Mouse (Mus musculus): ENCODE data around the gene Chd9.

The Chd9 gene

GRCm38 (mm10) chr8:90837440-90837839 is 9.3 kb downstream of the Chd9 start:
- DNase-seq (ENCODE audit: low spot score in 2 of 2), result no peak

- no peak for DNase-seq (ENCODE audit: low spot score in 2 of 2)
Observed at GRCm38 (mm10) chr8:90839725-90840714, 11.9 kb downstream of the Chd9 start.

- no peak for DNase-seq (ENCODE audit: low spot score in 2 of 2)
Observed at GRCm38 (mm10) chr8:90841321-90841720, 13.2 kb downstream of the Chd9 start.

GRCm38 (mm10) chr8:90843127-90843526 is 15.0 kb downstream of the Chd9 start:
- no peak for DNase-seq (ENCODE audit: low spot score in 2 of 2)

GRCm38 (mm10) chr8:90844179-90844967 is 16.2 kb downstream of the Chd9 start:
- DNase-seq (ENCODE audit: low spot score in 2 of 2), result no peak

GRCm38 (mm10) chr8:90847980-90848379 is 19.8 kb downstream of the Chd9 start:
- DNase-seq (ENCODE audit: low spot score in 2 of 2), result no peak

GRCm38 (mm10) chr8:90849462-90850050 is 21.4 kb downstream of the Chd9 start:
- peak; percentile 63 to 68 for DNase-seq (ENCODE audit: low spot score in 2 of 2)

GRCm38 (mm10) chr8:90851544-90851943 is 23.4 kb downstream of the Chd9 start:
- DNase-seq (ENCODE audit: low spot score in 2 of 2), result no peak

- no peak for DNase-seq (ENCODE audit: low spot score in 2 of 2)
Observed at GRCm38 (mm10) chr8:90853971-90854670, 26.0 kb downstream of the Chd9 start.

GRCm38 (mm10) chr8:90854671-90855161 is 26.6 kb downstream of the Chd9 start:
- DNase-seq (ENCODE audit: low spot score in 2 of 2), result no peak

- DNase-seq (ENCODE audit: low spot score in 2 of 2), result no peak
Observed at GRCm38 (mm10) chr8:90856171-90856570, 28.0 kb downstream of the Chd9 start.

GRCm38 (mm10) chr8:90856952-90857351 is 28.8 kb downstream of the Chd9 start:
- no peak for DNase-seq (ENCODE audit: low spot score in 2 of 2)

GRCm38 (mm10) chr8:90858071-90858470 is 29.9 kb downstream of the Chd9 start:
- DNase-seq (ENCODE audit: low spot score in 2 of 2), result no peak

GRCm38 (mm10) chr8:90861266-90861944 is 33.3 kb downstream of the Chd9 start:
- peak; percentile 47 to 62 for DNase-seq (ENCODE audit: low spot score in 2 of 2)

- DNase-seq (ENCODE audit: low spot score in 2 of 2), result peak in 1 of 2 experiments; percentile 36
Observed at GRCm38 (mm10) chr8:90862038-90862437, 33.9 kb downstream of the Chd9 start.

GRCm38 (mm10) chr8:90867061-90867460 is 38.9 kb downstream of the Chd9 start:
- no peak for DNase-seq (ENCODE audit: low spot score in 2 of 2)

GRCm38 (mm10) chr8:90867911-90868310 is 39.8 kb downstream of the Chd9 start:
- no peak for DNase-seq (ENCODE audit: low spot score in 2 of 2)

GRCm38 (mm10) chr8:90868334-90868733 is 40.2 kb downstream of the Chd9 start:
- DNase-seq (ENCODE audit: low spot score in 2 of 2), result peak; percentile 79 to 82

GRCm38 (mm10) chr8:90869071-90869919 is 41.1 kb downstream of the Chd9 start:
- peak; percentile 81 to 82 for DNase-seq (ENCODE audit: low spot score in 2 of 2)

Data from frontal cortex, postnatal 36 days (tissue).